Mouse (Mus musculus) liver, adult (tissue): Measurements from ENCODE around the gene Tcea2.
A peak's percentile ranks its signal among the peaks of the same experiment; 100 is the strongest.

ENCODE experiments used
- GATA4 ChIP-seq: IDR thresholded peaks from 2 replicates; pipeline ENCODE4 v1.6.1; 2014; ENCODE audit warnings: mild to moderate bottlenecking, low read length; ENCODE audit not compliant: insufficient replicate concordance

The Tcea2 gene

GRCm38 (mm10) chr2:181670285-181670912 is 9.7 kb upstream of the Tcea2 start:
- no peak for TF ChIP-seq GATA4

- TF ChIP-seq GATA4: no peak
Measured at GRCm38 (mm10) chr2:181670913-181671311, 9.2 kb upstream of the Tcea2 start.

GRCm38 (mm10) chr2:181671326-181671725 is 8.8 kb upstream of the Tcea2 start, which contains the start of gene Sox18:
TSS of gene Sox18 (minus strand) at chr2:181671640.
- peak; percentile 76; the same call in 1 of the 2 replicates for TF ChIP-seq GATA4

GRCm38 (mm10) chr2:181671984-181672383 is 8.1 kb upstream of the Tcea2 start:
- no peak for TF ChIP-seq GATA4

GRCm38 (mm10) chr2:181673501-181673900 is 6.6 kb upstream of the Tcea2 start:
- no peak for TF ChIP-seq GATA4

GRCm38 (mm10) chr2:181674934-181675333 is 5.2 kb upstream of the Tcea2 start:
- TF ChIP-seq GATA4: no peak

GRCm38 (mm10) chr2:181675454-181675853 is 4.7 kb upstream of the Tcea2 start:
- peak; percentile 22; the same call in 1 of the 2 replicates for TF ChIP-seq GATA4

GRCm38 (mm10) chr2:181676424-181676823 is 3.7 kb upstream of the Tcea2 start:
- TF ChIP-seq GATA4: no peak

- TF ChIP-seq GATA4: no peak
Measured at GRCm38 (mm10) chr2:181677096-181677754, 2.9 kb upstream of the Tcea2 start.

- no peak for TF ChIP-seq GATA4
Measured at GRCm38 (mm10) chr2:181677755-181678098, 2.4 kb upstream of the Tcea2 start.

GRCm38 (mm10) chr2:181678780-181679179 is 1.3 kb upstream of the Tcea2 start:
- no peak for TF ChIP-seq GATA4

GRCm38 (mm10) chr2:181680716-181681117 is 607 bp downstream of the Tcea2 start:
- TF ChIP-seq GATA4: no peak

- TF ChIP-seq GATA4: no peak
Measured at GRCm38 (mm10) chr2:181681978-181682377, 1.9 kb downstream of the Tcea2 start.

- TF ChIP-seq GATA4: no peak
Measured at GRCm38 (mm10) chr2:181683381-181683780, 3.3 kb downstream of the Tcea2 start.

GRCm38 (mm10) chr2:181684713-181685112 is 4.6 kb downstream of the Tcea2 start:
- TF ChIP-seq GATA4: no peak

- TF ChIP-seq GATA4: no peak
Measured at GRCm38 (mm10) chr2:181685686-181686085, 5.6 kb downstream of the Tcea2 start.

- TF ChIP-seq GATA4: no peak
Measured at GRCm38 (mm10) chr2:181687586-181687985, 7.5 kb downstream of the Tcea2 start.
